In the genomic region with DNA sequence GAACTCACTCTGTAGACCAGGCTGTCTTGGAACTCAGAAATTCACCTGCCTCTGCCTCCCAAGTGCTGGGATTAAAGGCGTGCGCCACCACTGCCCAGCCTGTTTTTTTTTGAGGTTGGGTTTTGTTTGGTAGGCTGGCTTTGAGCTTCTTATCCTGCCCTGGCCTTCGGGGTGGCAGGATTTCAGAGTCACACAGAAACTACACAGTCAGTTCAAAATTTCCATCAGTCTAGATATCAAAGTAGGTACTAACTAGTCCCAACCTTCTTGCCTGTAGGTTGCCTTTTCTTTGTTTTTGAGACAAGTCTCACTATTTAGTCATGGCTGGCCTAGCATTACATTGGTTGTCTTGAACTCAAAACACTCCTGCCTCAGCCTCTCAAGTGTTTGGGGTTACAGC, we compare ENCODE assay signal across 8 mouse cellular contexts. TPM values are rescaled to one million over a fixed set of nuclear protein-coding genes. Genes with fewer than 3 reads are reported as not detected.
DNase-seq lines count a peak whose midpoint lies in the region; ATAC-seq and TF ChIP-seq lines count a peak whose summit lies in the region.

No protein-coding gene starts in this region.

- DNase-seq in layer of hippocampus, adult 18-20 months (ENCODE audit: low spot score in 2 of 2): no peak
- DNase-seq in left cerebral cortex, postnatal 25 days (ENCODE audit: low spot score in 2 of 2): no peak

- no peak for ATAC-seq in erythroblast, adult 5-6 weeks (replicated peaks; ENCODE audit: low FRiP score, poor library complexity, severe bottlenecking)
- no peak for ATAC-seq in forebrain, embryonic 15.5 days (replicated peaks)
- no peak for ATAC-seq in liver, embryonic 16.5 days (ENCODE audit: low read depth)
- no peak for ATAC-seq in monocyte, adult 5-6 weeks (replicated peaks; ENCODE audit: insufficient number of reproducible peaks, low FRiP score, low TSS enrichment, poor library complexity, severe bottlenecking)

- H3K9ac ChIP-seq in forebrain, embryonic 15.5 days (replicated peaks): 0 out of 2 replicates have a peak overlapping the region, but pooled peaks have one; percentile 88
- H3K9ac ChIP-seq in liver, embryonic 16.5 days (ENCODE audit: low read depth, low read length): peak overlapping the region; percentile 97

- H3K9me3 ChIP-seq in erythroblast, embryonic 14.5 days (ENCODE audit: control insufficient read depth, low read length): no peaks in the 10 kb centered on the region
- H3K9me3 ChIP-seq in E14TG2a.4 (ENCODE audit: low read length): no peaks in the 10 kb centered on the region
- peaks cover 3% of the 10 kb centered on the region for H3K9me3 ChIP-seq in forebrain, embryonic 15.5 days
- H3K9me3 ChIP-seq in liver, embryonic 16.5 days (replicated peaks; ENCODE audit: control insufficient read depth, low read length): no peaks in the 10 kb centered on the region

- H3K4me3 ChIP-seq in erythroblast, embryonic 14.5 days (replicated peaks): peak overlapping the region; percentile 78
- peak overlapping the region; percentile 90 for H3K4me3 ChIP-seq in E14TG2a.4 (replicated peaks; ENCODE audit: low read length)
- H3K4me3 ChIP-seq in forebrain, embryonic 15.5 days: peak overlapping the region; percentile 85
- peak overlapping the region; percentile 88 for H3K4me3 ChIP-seq in liver, embryonic 16.5 days (ENCODE audit: low read depth, low read length)

- H3K4me1 ChIP-seq in erythroblast, embryonic 14.5 days (ENCODE audit: control insufficient read depth): peaks cover 55% of the 10 kb centered on the region
- H3K4me1 ChIP-seq in E14TG2a.4 (replicated peaks; ENCODE audit: low read depth, low read length): peaks cover 62% of the 10 kb centered on the region
- peaks cover 22% of the 10 kb centered on the region for H3K4me1 ChIP-seq in forebrain, embryonic 15.5 days
- H3K4me1 ChIP-seq in liver, embryonic 16.5 days (ENCODE audit: control insufficient read depth, low read depth, low read length): peaks cover 23% of the 10 kb centered on the region

- peak overlapping the region; percentile 64 for H3K4me2 ChIP-seq in forebrain, embryonic 15.5 days (replicated peaks)
- peak overlapping the region; percentile 76 for H3K4me2 ChIP-seq in liver, embryonic 16.5 days (ENCODE audit: low read depth, low read length)

- WGBS in forebrain, embryonic 15.5 days: 63% methylated on average over 3 of the region's 3 CpGs
- WGBS in liver, embryonic 16.5 days (ENCODE audit: insufficient replicate concordance): 14% methylated on average over 3 of the region's 3 CpGs

- no peaks in the 10 kb centered on the region for H3K27me3 ChIP-seq in erythroblast, embryonic 14.5 days (ENCODE audit: control insufficient read depth)
- H3K27me3 ChIP-seq in E14TG2a.4 (ENCODE audit: insufficient read depth, low read length): no peaks in the 10 kb centered on the region
- H3K27me3 ChIP-seq in forebrain, embryonic 15.5 days: no peaks in the 10 kb centered on the region
- no peaks in the 10 kb centered on the region for H3K27me3 ChIP-seq in liver, embryonic 16.5 days (ENCODE audit: control insufficient read depth, insufficient read depth, low read depth, low read length)

- no peak overlapping the region for H3K27ac ChIP-seq in forebrain, embryonic 15.5 days (replicated peaks)
- peak overlapping the region; percentile 100 for H3K27ac ChIP-seq in liver, embryonic 16.5 days (ENCODE audit: low read length)

- intact Hi-C loops in left cerebral cortex, postnatal 25 days (cut with DNase I): no loop called here

- TF ChIP-seq CTCF in E14TG2a.4 (conservative IDR thresholded peaks at IDR 0.05; ENCODE audit: low read length): no peak

- H3K36me3 ChIP-seq in erythroblast, embryonic 14.5 days (ENCODE audit: control insufficient read depth): peaks cover 10% of the 10 kb centered on the region
- H3K36me3 ChIP-seq in E14TG2a.4 (ENCODE audit: insufficient read depth, low read length): no peaks in the 10 kb centered on the region
- H3K36me3 ChIP-seq in forebrain, embryonic 15.5 days: no peaks in the 10 kb centered on the region
- no peaks in the 10 kb centered on the region for H3K36me3 ChIP-seq in liver, embryonic 16.5 days (ENCODE audit: control insufficient read depth, insufficient read depth)

RNA-seq across cellular contexts. Expression of gene Kpna1, which starts 5.9 kb away (rescaled TPM):
- 2.7 and 5.2 TPM in 2 replicates for polyA plus RNA-seq in erythroblast, embryonic 14.5 days (2012)
- 29.8 and 43.5 TPM in 2 replicates for total RNA-seq in erythroblast, adult 5-6 weeks (2015; ENCODE audit: low replicate concordance)
- total RNA-seq in erythroblast, adult 5-6 weeks (2017; ENCODE audit: low replicate concordance): 34.3 and 55.9 TPM in 2 replicates
- polyA plus RNA-seq in forebrain, embryonic 15.5 days (2015; fragmentation: Nextera tagmentation; extraction: Ambion mirVana): 75.2 and 76.2 TPM in 2 replicates
- polyA plus RNA-seq in liver, embryonic 16.5 days (2015; fragmentation: Nextera tagmentation; extraction: Ambion mirVana): 31.3 and 34.1 TPM in 2 replicates
- 100 to 1,000 TPM; 137 to 143 TPM for total RNA-seq in layer of hippocampus, adult 18-20 months (2021)
- total RNA-seq in left cerebral cortex, postnatal 25 days (2021): 100 to 1,000 TPM; 126 to 145 TPM
- 68.3 to 93.7 TPM (median 75.3 TPM) in 3 replicates for total RNA-seq in monocyte, adult 5-6 weeks (2017)

RNA-seq across cellular contexts. Expression of gene Dtx3l, which starts 45.5 kb away (rescaled TPM):
- polyA plus RNA-seq in erythroblast, embryonic 14.5 days (2012): 0.03 and 0.04 TPM in 2 replicates
- 13.3 and 15.0 TPM in 2 replicates for total RNA-seq in erythroblast, adult 5-6 weeks (2015; ENCODE audit: low replicate concordance)
- 25.2 and 25.4 TPM in 2 replicates for total RNA-seq in erythroblast, adult 5-6 weeks (2017; ENCODE audit: low replicate concordance)
- polyA plus RNA-seq in forebrain, embryonic 15.5 days (2015; fragmentation: Nextera tagmentation; extraction: Ambion mirVana): 1.7 and 2.2 TPM in 2 replicates
- 4.7 and 5.5 TPM in 2 replicates for polyA plus RNA-seq in liver, embryonic 16.5 days (2015; fragmentation: Nextera tagmentation; extraction: Ambion mirVana)
- total RNA-seq in layer of hippocampus, adult 18-20 months (2021): 1 to 10 TPM; 5.4 to 5.7 TPM
- total RNA-seq in left cerebral cortex, postnatal 25 days (2021): 1 to 10 TPM; 2.9 to 3.5 TPM
- 29.2 to 67.2 TPM (median 45.3 TPM) in 3 replicates for total RNA-seq in monocyte, adult 5-6 weeks (2017)

RNA-seq across cellular contexts. Expression of gene Parp9, which starts 46.2 kb away (rescaled TPM):
- polyA plus RNA-seq in erythroblast, embryonic 14.5 days (2012): 0.03 and 0.05 TPM in 2 replicates
- total RNA-seq in erythroblast, adult 5-6 weeks (2015; ENCODE audit: low replicate concordance): 21.3 and 23.0 TPM in 2 replicates
- 30.7 and 41.3 TPM in 2 replicates for total RNA-seq in erythroblast, adult 5-6 weeks (2017; ENCODE audit: low replicate concordance)
- polyA plus RNA-seq in forebrain, embryonic 15.5 days (2015; fragmentation: Nextera tagmentation; extraction: Ambion mirVana): 2.4 and 2.5 TPM in 2 replicates
- 7.3 and 7.7 TPM in 2 replicates for polyA plus RNA-seq in liver, embryonic 16.5 days (2015; fragmentation: Nextera tagmentation; extraction: Ambion mirVana)
- total RNA-seq in layer of hippocampus, adult 18-20 months (2021): 1 to 10 TPM; 2.8 to 3.2 TPM
- 1 to 10 TPM; 2.6 TPM for total RNA-seq in left cerebral cortex, postnatal 25 days (2021)
- total RNA-seq in monocyte, adult 5-6 weeks (2017): 69.9 to 79.8 TPM (median 70.6 TPM) in 3 replicates

RNA-seq across cellular contexts. Expression of gene Wdr5b, which starts 56.5 kb away (rescaled TPM):
- 0.02 and 0.03 TPM in 2 replicates for polyA plus RNA-seq in erythroblast, embryonic 14.5 days (2012)
- total RNA-seq in erythroblast, adult 5-6 weeks (2015; ENCODE audit: low replicate concordance): 1.7 and 8.6 TPM in 2 replicates
- total RNA-seq in erythroblast, adult 5-6 weeks (2017; ENCODE audit: low replicate concordance): 2.6 and 3.7 TPM in 2 replicates
- 14.1 and 16.1 TPM in 2 replicates for polyA plus RNA-seq in forebrain, embryonic 15.5 days (2015; fragmentation: Nextera tagmentation; extraction: Ambion mirVana)
- polyA plus RNA-seq in liver, embryonic 16.5 days (2015; fragmentation: Nextera tagmentation; extraction: Ambion mirVana): 2.1 and 2.2 TPM in 2 replicates
- 1 to 10 TPM; 4.3 to 4.6 TPM for total RNA-seq in layer of hippocampus, adult 18-20 months (2021)
- total RNA-seq in left cerebral cortex, postnatal 25 days (2021): 1 to 10 TPM; 4.2 to 4.8 TPM
- 10.3 to 16.4 TPM (median 12.5 TPM) in 3 replicates for total RNA-seq in monocyte, adult 5-6 weeks (2017)

Comparison
In these comparisons a context has a peak if more than half of its experiments do, and no peak if none do; other contexts are left out.
1. RNA of gene Parp9, which starts 46.2 kb away (total RNA-seq): 69.9 to 79.8 TPM in monocyte, adult 5-6 weeks and 21.3 to 41.3 TPM in erythroblast, adult 5-6 weeks; 2.8 to 3.2 TPM in layer of hippocampus, adult 18-20 months and 2.6 TPM in left cerebral cortex, postnatal 25 days; every median in the first group is over 4 times any median in the second.
2. Peak in every context shown above with its lines, with median percentiles within 50 percentile points of each other: H3K4me3 ChIP-seq.